Mouse (Mus musculus) midbrain, embryonic 12.5 days (tissue): ENCODE measurements around the gene Tulp2. TPM values are rescaled to one million over a fixed set of nuclear protein-coding genes. Genes with fewer than 3 reads are reported as not detected.
"Not testable (repeated sequence)": the region's sequence is repeated elsewhere in the genome, so short reads cannot be mapped to it uniquely, and the experiment has no call there.

ENCODE experiments used
- ATAC-seq: fragments of 200-750 bp; cut with Nextera tagmentation; 2 replicates; pipeline ENCODE4 v1.8.0; 2017; ENCODE audit warnings: low read depth, moderate TSS enrichment, moderate library complexity; ENCODE audit not compliant: low FRiP score
- H3K27ac ChIP-seq: fragments of 300-500 bp; sonication (generic); replicated peaks from 2 replicates; pipeline ENCODE4 v1.5.1; 2016; ENCODE audit warnings: mild to moderate bottlenecking
- H3K27me3 ChIP-seq: fragments of 300-500 bp; sonication (generic); 2 replicates; pipeline ENCODE4 v1.6.1; 2016; ENCODE audit warnings: mild to moderate bottlenecking
- H3K36me3 ChIP-seq: fragments of 300-500 bp; sonication (generic); 2 replicates; pipeline ENCODE4 v1.6.1; 2016
- H3K4me1 ChIP-seq: fragments of 300-500 bp; sonication (generic); 2 replicates; pipeline ENCODE4 v1.6.1; 2016
- H3K4me2 ChIP-seq: fragments of 300-500 bp; sonication (generic); replicated peaks from 2 replicates; pipeline ENCODE4 v1.6.1; 2016; ENCODE audit warnings: mild to moderate bottlenecking, moderate library complexity
- H3K4me3 ChIP-seq: fragments of 300-500 bp; sonication (generic); 2 replicates; pipeline ENCODE4 v1.5.1; 2016; ENCODE audit warnings: mild to moderate bottlenecking
- H3K9ac ChIP-seq: fragments of 300-500 bp; sonication (generic); replicated peaks from 2 replicates; pipeline ENCODE4 v1.6.1; 2016; ENCODE audit warnings: mild to moderate bottlenecking, moderate library complexity
- H3K9me3 ChIP-seq: fragments of 300-500 bp; sonication (generic); 2 replicates; pipeline ENCODE4 v1.6.1; 2016; ENCODE audit warnings: mild to moderate bottlenecking
- WGBS: fragments of 180-500 bp; shearing (Covaris S2); methylation state at CpG from one replicate; pipeline ENCODE4 v1.1.7; 2016; 5-methylcytosine and 5-hydroxymethylcytosine counted together
- polyA plus RNA-seq: library from polyadenylated mRNA; unstranded; fragments of >200 nt; fragmentation: Nextera tagmentation; extraction: Ambion mirVana; gene quantifications from 2 replicates; pipeline ENCODE4 v1.2.1, GENCODE M21; 2016

Gene Tulp2
- polyA plus RNA-seq, 1 experiment from 2014 or later = 0.22 TPM

DNA sequence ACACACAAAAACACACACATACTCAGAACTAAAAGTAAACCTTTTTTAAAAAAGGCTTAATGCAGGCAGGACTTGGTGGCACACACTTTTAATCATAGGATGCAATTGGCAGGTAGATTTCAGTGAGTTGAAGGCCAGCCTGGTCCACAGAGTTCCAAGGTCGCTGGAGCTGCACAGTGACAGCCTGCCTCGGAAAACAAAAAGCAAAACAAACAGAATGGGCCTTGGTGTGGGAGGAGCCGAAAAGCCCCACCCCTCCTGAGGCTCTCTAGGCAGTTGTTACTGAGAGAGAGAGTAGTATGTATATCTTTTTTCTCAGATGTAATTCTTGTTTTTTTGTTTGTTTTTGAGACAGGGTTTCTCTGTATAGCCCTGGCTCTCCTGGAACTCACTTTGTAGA lies 9.6 kb downstream of the Tulp2 start:
- peaks cover 13% of the 10 kb centered on the region; the same call in 1 of the 2 replicates for H3K4me1 ChIP-seq
- 19% methylated on average over 3 of the region's 3 CpGs for WGBS

DNA sequence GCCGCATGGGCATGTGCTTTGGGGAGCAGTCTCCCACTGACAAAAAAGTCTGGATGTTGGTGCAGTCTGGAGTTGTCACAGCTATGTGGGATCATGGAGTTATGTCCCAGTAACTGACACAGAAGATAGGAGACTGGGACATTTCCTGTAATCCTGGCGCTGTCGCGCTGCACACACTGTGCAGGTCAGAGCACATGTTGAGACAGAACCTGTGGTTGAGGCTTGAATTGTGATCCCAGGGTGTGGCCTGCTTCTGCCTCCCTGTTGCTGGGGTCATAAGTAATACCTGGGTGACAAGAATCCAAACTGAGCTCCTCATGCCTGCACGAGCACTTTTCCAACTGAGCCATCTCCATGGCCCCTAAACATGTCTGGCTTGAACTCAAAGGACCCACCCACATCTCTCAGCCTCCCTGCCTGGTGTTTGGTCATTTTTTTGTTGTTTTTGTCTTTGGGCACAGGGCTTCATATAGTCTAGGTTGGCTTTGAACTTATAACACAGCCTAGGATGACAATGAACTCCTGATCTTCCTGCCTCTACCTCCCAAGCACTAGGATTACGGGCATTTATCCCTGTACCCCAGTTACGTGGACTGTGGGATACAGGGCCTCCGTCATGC lies 10.7 kb downstream of the Tulp2 start:
- ATAC-seq = no peak
- WGBS = 93% methylated on average over 8 of the region's 8 CpGs
- H3K36me3 ChIP-seq = peaks cover 45% of the 10 kb centered on the region

More for the DNA sequence above, 9.6 kb downstream of the Tulp2 start:
- no peak for ATAC-seq
- Histone ChIP-seq H3K9ac (no peak overlapping the region), H3K27ac (no peak overlapping the region), H3K4me3 (no peak overlapping the region), H3K4me2 (no peak overlapping the region), H3K9me3 (no peaks in the 10 kb centered on the region), H3K36me3 (peaks cover 36% of the 10 kb centered on the region), H3K27me3 (no peaks in the 10 kb centered on the region)

DNA sequence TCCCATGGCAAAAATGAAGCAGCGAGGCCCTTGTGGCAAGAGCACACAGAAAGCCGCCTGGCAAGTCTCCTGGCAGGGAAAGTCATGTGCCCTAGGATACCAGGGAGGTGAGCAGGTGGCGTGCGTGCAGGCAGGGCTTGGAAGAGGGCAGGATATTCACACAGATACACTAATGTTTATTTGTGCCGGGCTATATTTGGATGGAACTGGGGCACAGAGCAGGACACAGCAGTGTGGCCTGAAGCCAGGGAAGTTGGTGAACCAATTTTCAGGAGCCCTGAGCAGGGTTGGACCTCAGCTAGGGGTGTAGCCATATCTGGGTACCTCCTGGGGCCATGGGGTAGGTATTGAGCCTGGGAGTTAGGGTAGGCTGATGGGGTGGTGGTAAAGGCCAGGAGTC lies 11.3 kb downstream of the Tulp2 start:
- Histone ChIP-seq H3K27me3 (no peaks in the 10 kb centered on the region), H3K27ac (no peak overlapping the region), H3K4me1 (peaks cover 13% of the 10 kb centered on the region; the same call in 1 of the 2 replicates), H3K9me3 (no peaks in the 10 kb centered on the region), H3K9ac (no peak overlapping the region), H3K36me3 (peaks cover 51% of the 10 kb centered on the region), H3K4me3 (no peak overlapping the region), H3K4me2 (no peak overlapping the region)
- WGBS = 95% methylated on average over 5 of the region's 5 CpGs
- ATAC-seq = no peak

More for the DNA sequence above, 10.7 kb downstream of the Tulp2 start:
- H3K4me1 ChIP-seq = peaks cover 13% of the 10 kb centered on the region; the same call in 1 of the 2 replicates
- no peak overlapping the region for H3K27ac ChIP-seq
- no peaks in the 10 kb centered on the region for H3K9me3 ChIP-seq
- no peak overlapping the region for H3K4me3 ChIP-seq
- no peak overlapping the region for H3K4me2 ChIP-seq
- H3K27me3 ChIP-seq = no peaks in the 10 kb centered on the region
- no peak overlapping the region for H3K9ac ChIP-seq

DNA sequence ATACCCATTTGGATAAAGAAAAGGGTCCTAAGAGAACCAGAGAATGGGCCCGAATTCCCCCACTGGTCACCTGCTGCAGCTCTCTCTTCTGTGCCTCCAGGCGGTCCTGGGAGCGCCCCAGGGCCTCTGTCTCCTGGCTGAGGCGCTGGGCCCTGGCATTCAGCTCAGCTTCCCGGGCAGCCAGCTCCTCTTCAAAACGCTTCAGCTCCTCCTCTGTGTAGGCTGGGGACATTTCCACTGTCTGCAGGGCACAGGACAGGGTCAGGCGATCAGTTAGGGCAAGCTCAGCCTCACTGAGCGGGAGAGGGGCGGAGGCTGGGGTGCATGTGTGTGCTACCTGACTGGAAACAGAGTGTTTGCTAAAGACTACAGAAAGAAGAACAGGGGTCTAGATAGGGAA lies 12.9 kb downstream of the Tulp2 start:
- H3K4me2 ChIP-seq = no peak overlapping the region
- 77% methylated on average over 9 of the region's 9 CpGs for WGBS
- H3K36me3 ChIP-seq = peaks cover 67% of the 10 kb centered on the region
- H3K27me3 ChIP-seq = no peaks in the 10 kb centered on the region
- H3K9ac ChIP-seq = no peak overlapping the region
- peaks cover 5% of the 10 kb centered on the region; the same call in 1 of the 2 replicates for H3K4me1 ChIP-seq
- no peaks in the 10 kb centered on the region for H3K9me3 ChIP-seq
- no peak for ATAC-seq
- H3K4me3 ChIP-seq = no peak overlapping the region
- no peak overlapping the region for H3K27ac ChIP-seq

DNA sequence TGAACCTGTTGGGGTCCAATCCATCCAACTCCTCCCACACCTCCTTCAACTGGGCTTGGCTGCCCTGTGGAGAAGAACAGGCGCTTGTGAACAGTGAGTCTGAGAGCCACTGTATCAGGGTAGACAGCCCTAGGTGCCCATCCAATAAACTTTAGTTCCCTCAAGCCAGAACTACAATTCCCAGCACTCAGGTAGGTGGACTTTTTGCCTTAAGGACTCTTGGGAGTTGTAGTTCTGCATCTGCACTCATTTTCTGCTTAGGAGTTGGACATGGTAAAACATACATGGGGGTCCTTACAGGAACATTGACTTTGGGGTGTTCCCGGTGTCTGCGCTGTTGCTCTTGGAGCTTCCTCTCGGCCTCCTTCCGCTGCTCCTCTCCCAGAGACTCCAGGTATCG lies 16.8 kb downstream of the Tulp2 start:
- no peak overlapping the region for H3K27ac ChIP-seq
- H3K4me2 ChIP-seq = no peak overlapping the region
- H3K36me3 ChIP-seq = peaks cover 86% of the 10 kb centered on the region
- no peaks in the 10 kb centered on the region for H3K4me1 ChIP-seq
- H3K9me3 ChIP-seq = no peaks in the 10 kb centered on the region
- H3K27me3 ChIP-seq = no peaks in the 10 kb centered on the region
- no peak overlapping the region for H3K9ac ChIP-seq
- H3K4me3 ChIP-seq = no peak overlapping the region
- no peak for ATAC-seq
- 95% methylated on average over 6 of the region's 6 CpGs for WGBS

DNA sequence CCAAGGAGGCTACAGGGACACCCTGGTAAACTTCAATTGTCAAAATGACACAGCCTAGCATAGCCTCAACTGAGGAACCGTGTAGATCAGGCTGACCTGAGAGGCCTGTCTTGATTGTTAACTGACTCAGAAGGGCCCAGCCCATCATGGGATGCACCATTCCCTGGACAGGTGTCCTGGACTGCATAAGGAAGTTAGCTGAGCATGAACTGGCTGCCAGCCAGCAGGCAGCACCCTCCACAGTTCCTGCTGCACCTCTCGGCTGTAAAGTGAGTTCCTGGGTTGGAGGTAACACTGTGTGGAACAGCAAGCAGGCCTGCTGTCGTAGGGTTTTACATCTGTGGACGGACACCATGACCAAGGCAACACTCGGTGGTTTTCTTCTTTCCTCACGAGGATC lies 25.9 kb downstream of the Tulp2 start:
- no peak overlapping the region for H3K4me2 ChIP-seq
- no peak for ATAC-seq
- H3K4me3 ChIP-seq = no peak overlapping the region
- H3K9ac ChIP-seq = no peak overlapping the region
- no peaks in the 10 kb centered on the region for H3K27me3 ChIP-seq
- H3K4me1 ChIP-seq = peaks cover 14% of the 10 kb centered on the region
- H3K9me3 ChIP-seq = no peaks in the 10 kb centered on the region
- no peak overlapping the region for H3K27ac ChIP-seq
- WGBS = 90% methylated on average over 6 of the region's 6 CpGs
- peaks cover 19% of the 10 kb centered on the region for H3K36me3 ChIP-seq

DNA sequence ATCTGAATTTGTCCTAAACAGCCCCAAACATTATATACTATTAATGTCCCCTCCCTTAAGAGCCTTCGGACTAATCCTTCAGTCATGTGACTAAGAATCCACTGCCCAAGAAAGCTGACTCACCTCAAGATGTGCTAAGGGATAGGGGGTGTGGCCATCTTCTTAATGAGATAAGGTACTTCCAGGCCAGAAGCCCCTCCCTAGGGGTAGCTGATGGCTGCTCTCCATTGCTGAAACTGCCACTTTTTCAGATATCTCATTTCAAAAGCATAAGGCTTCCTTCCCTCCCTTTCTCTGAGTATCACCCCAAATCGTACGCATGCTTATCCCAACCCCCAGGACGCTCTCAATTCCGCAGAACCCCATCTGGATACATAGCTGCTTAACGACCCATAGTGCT lies 26.9 kb downstream of the Tulp2 start:
- 0 out of 2 replicates have a peak overlapping the region, but pooled peaks have one; percentile 7 for H3K4me3 ChIP-seq
- H3K9me3 ChIP-seq = no peaks in the 10 kb centered on the region
- no peak overlapping the region for H3K4me2 ChIP-seq
- peaks cover 14% of the 10 kb centered on the region for H3K4me1 ChIP-seq
- no peak for ATAC-seq
- WGBS = 86% methylated on average over 6 of the region's 6 CpGs
- H3K27ac ChIP-seq = no peak overlapping the region
- H3K27me3 ChIP-seq = no peaks in the 10 kb centered on the region
- H3K36me3 ChIP-seq = peaks cover 15% of the 10 kb centered on the region
- H3K9ac ChIP-seq = no peak overlapping the region; the same call in 1 of the 2 replicates

DNA sequence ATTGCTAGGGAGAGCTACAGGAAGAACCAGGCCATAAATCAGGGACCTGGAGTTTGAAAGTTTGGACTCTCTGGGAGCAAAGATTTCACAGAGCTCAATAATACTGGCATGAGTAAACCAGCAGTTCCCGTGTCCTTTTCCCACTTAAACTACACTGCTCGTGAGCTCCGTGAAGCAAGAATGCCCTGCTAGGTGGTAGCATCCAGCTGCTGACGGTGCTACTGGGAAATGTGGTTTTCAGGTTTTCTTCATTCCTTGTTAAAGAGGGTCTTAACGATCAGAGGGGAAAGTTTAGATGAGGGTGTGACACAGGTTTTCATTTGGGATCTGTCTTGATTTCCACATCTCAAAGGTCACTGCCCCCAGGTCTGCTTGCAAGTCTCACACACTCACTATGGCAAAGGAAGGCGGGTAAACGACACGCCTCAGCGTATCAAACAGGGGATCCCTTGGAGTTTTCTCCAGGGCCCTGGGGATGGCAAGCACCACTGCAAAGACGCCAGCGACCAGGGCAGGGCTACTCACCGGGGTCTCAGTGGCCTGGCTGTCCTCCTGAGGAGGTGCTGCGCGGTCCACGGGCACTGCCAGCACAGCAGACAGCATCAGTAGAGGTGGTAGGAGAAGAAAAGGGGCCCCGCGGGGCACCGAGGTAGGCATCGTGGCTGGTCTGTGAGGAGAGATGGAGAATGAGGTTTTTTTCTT lies 27.7 kb downstream of the Tulp2 start:
- Histone ChIP-seq H3K9ac (peak overlapping the region; percentile 87), H3K4me3 (peak overlapping the region; percentile 77), H3K4me1 (peaks cover 14% of the 10 kb centered on the region), H3K9me3 (no peaks in the 10 kb centered on the region), H3K4me2 (peak overlapping the region; percentile 80), H3K27me3 (no peaks in the 10 kb centered on the region), H3K27ac (peak overlapping the region; percentile 85; the same call in 1 of the 2 replicates), H3K36me3 (peaks cover 15% of the 10 kb centered on the region)
- WGBS = 44% methylated on average over 19 of the region's 19 CpGs
- ATAC-seq = no peak

DNA sequence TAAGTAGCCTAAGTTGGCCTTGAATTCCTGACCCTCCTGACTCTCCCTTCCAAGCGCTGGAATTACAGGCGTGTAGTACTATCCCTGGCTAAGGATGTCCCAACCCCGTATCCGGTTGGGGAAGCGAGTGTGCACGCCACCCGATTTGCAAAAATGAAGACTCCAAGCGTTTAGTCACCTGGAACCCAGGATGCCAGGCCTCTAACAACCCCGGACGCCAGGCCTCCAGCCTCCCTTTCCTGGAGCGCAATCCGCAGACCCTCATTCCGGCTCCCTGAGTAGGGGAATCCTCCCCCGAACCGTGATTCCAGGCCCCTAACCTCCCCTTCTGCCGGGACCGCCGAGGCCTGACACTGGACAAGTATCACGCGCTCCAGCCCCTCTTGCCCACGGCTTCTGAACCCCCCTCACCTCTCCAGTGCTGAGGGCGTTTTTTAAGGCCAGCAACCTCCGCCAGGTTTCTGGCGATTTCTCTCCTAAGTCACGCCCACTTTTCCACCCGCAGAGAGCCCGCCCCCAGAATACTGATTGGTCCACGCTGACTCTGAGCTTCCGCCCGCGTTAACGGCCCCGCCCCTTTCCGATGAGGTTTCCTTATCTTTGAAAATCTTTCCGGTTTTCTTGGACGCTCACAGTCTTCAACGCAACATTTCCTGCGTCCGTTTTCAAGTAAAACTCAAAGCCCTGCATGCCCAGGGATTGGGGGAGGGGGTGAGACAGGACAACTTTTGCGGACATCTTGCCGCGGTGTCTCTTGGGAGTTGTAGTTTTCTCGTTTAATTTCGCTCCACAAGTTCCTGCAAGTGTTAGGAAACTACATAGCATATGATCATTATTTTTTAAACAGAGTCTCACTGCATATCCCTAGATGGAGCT lies 28.5 kb downstream of the Tulp2 start, which contains the start of gene Nucb1:
Gene Nucb1, minus strand, starts transcription at position 495 of the 876 bp plus-strand sequence.
- peak within 1 kb of the TSS; percentile 87 for H3K9ac ChIP-seq
- H3K4me2 ChIP-seq = peak within 1 kb of the TSS; percentile 80
- WGBS = under 1% methylated on average over 44 of the region's 44 CpGs
- peak within 1 kb of the TSS; percentile 77 for H3K4me3 ChIP-seq
- peak within 1 kb of the TSS; percentile 85 for H3K27ac ChIP-seq
- H3K4me1 ChIP-seq = peaks cover 14% of the 10 kb centered on the region
- H3K36me3 ChIP-seq = peaks cover 15% of the 10 kb centered on the region
- H3K9me3 ChIP-seq = no peaks in the 10 kb centered on the region
- peak; percentile 91 for ATAC-seq
- no peaks in the 10 kb centered on the region for H3K27me3 ChIP-seq

DNA sequence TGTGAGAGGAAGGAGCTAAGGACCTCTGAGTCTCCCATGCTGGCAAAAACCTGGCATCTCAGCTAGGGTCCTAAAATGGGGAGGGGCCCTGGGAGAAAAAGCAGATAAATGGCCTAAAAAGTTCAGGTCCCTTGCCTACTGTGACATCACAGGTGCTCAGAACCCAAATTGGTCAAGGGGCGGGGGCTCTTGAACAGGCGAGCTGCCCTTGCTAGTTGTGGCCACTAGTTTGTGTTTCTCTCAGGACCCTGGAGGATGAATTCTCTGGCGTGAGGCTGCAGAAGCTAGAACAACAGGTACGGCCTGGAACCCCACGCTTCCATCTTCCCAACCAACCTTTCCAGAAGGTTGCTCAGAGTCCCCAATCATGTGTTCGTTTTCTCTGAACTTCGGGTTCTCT lies 32.7 kb downstream of the Tulp2 start:
- WGBS = 87% methylated on average over 7 of the region's 7 CpGs
- no peak overlapping the region for H3K4me3 ChIP-seq
- H3K27me3 ChIP-seq = no peaks in the 10 kb centered on the region
- no peak overlapping the region for H3K27ac ChIP-seq
- H3K4me2 ChIP-seq = no peak overlapping the region
- H3K9ac ChIP-seq = no peak overlapping the region
- H3K4me1 ChIP-seq = peaks cover 5% of the 10 kb centered on the region
- ATAC-seq = no peak
- no peaks in the 10 kb centered on the region for H3K36me3 ChIP-seq
- no peaks in the 10 kb centered on the region for H3K9me3 ChIP-seq

DNA sequence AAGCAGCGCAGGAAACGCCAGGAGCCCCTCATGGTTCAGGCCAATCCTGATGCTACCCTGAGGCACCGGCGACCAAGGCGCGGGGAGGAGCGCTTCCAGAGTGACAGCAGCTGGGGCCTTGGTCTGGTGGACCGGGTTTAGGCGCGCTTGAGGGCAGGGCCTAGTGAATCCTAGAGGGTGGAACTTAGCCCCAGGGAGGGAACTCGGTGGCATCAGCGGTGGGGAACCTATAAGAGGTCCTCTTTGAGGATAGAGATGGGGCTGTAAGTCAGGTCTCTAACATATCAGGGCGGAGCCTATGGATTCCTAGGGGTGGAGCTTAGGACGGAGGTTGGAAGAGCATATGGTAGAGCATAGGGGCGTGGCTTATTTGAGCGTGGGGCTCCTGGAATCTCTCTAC lies 33.8 kb downstream of the Tulp2 start:
- no peak overlapping the region for H3K27ac ChIP-seq
- no peak for ATAC-seq
- H3K36me3 ChIP-seq = no peaks in the 10 kb centered on the region
- H3K4me2 ChIP-seq = no peak overlapping the region
- no peaks in the 10 kb centered on the region for H3K9me3 ChIP-seq
- 0 out of 2 replicates have a peak overlapping the region, but pooled peaks have one; percentile 28 for H3K9ac ChIP-seq
- H3K4me3 ChIP-seq = no peak overlapping the region
- H3K4me1 ChIP-seq = no peaks in the 10 kb centered on the region
- H3K27me3 ChIP-seq = no peaks in the 10 kb centered on the region
- 28% methylated on average over 16 of the region's 16 CpGs for WGBS

DNA sequence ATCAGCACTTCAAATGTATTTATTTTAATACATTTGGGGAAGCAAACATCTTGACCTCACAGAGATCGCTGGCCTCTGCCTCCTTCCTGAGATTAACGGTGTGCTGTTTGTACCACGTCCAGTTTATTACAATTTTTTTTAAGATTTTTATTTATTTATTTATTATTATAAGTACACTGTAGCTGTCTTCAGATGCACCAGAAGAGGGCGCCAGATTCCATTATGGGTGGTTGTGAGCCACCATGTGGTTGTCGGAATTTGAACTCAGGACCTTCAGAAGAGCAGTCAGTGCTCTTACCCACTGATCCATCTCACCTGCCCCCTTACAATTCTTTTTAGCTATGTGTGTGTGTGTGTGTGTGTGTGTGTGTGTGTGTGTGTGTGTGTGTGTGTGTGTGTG lies 35.2 kb downstream of the Tulp2 start:
- H3K36me3 ChIP-seq, H3K4me1 ChIP-seq, H3K27ac ChIP-seq, H3K9me3 ChIP-seq, H3K4me3 ChIP-seq, H3K4me2 ChIP-seq, ATAC-seq, H3K27me3 ChIP-seq, H3K9ac ChIP-seq: not testable (repeated sequence)
- WGBS = 76% methylated on average over 5 of the region's 5 CpGs
